Mouse (Mus musculus) stomach, embryonic 16.5 days (tissue): ENCODE measurements around the gene Cplx3. TPM values are rescaled to one million over a fixed set of nuclear protein-coding genes. Genes with fewer than 3 reads are reported as not detected.

Experiments used
- ATAC-seq: fragments of 200-750 bp; cut with Nextera tagmentation; 2 replicates; pipeline ENCODE4 v1.8.0; 2017; ENCODE audit warnings: moderate number of reproducible peaks, moderate TSS enrichment; ENCODE audit not compliant: insufficient read depth, low FRiP score
- H3K27ac ChIP-seq: fragments of 300-500 bp; sonication (generic); 2 replicates; pipeline ENCODE4 v1.5.1; 2014; ENCODE audit warnings: low read length
- H3K27me3 ChIP-seq: fragments of 300-500 bp; sonication (generic); 2 replicates; pipeline ENCODE4 v1.6.1; 2014; ENCODE audit warnings: low read length, control low read depth, mixed read lengths; ENCODE audit not compliant: control insufficient read depth, insufficient read depth
- H3K36me3 ChIP-seq: fragments of 300-500 bp; sonication (generic); 2 replicates; pipeline ENCODE4 v1.6.1; 2014; ENCODE audit warnings: low read length; ENCODE audit not compliant: control insufficient read depth, insufficient read depth
- H3K4me1 ChIP-seq: fragments of 300-500 bp; sonication (generic); 2 replicates; pipeline ENCODE4 v1.6.1; 2014; ENCODE audit warnings: low read length, control low read depth, mixed read lengths; ENCODE audit not compliant: control insufficient read depth, insufficient read depth
- H3K4me2 ChIP-seq: fragments of 300-500 bp; sonication (generic); 2 replicates; pipeline ENCODE4 v1.6.1; 2014; ENCODE audit warnings: low read depth, low read length, mixed read lengths
- H3K4me3 ChIP-seq: fragments of 300-500 bp; sonication (generic); replicated peaks from 2 replicates; pipeline ENCODE4 v1.5.1; 2014; ENCODE audit warnings: mild to moderate bottlenecking, low read length
- H3K9ac ChIP-seq: fragments of 300-500 bp; sonication (generic); 2 replicates; pipeline ENCODE4 v1.6.1; 2014; ENCODE audit warnings: low read length
- H3K9me3 ChIP-seq: fragments of 300-500 bp; sonication (generic); replicated peaks from 2 replicates; pipeline ENCODE4 v1.6.1; 2016; ENCODE audit warnings: low read length, control low read depth; ENCODE audit not compliant: control insufficient read depth
- WGBS: fragments of 180-500 bp; shearing (Covaris S2); extraction: QIAGEN DNeasy Blood & Tissue Kit; methylation state at CpG from one replicate; pipeline ENCODE4 v1.1.7; 2014; 5-methylcytosine and 5-hydroxymethylcytosine counted together
- polyA plus RNA-seq: library from polyadenylated mRNA; unstranded; fragments of >200 nt; fragmentation: Nextera tagmentation; extraction: Ambion mirVana; gene quantifications from 2 replicates; pipeline ENCODE4 v1.2.1, GENCODE M21; 2015

The Cplx3 gene
- polyA plus RNA-seq, result not detected in 2 replicates

- ATAC-seq, result peak; percentile 69; the same call in 1 of the 2 replicates
- Histone ChIP-seq H3K4me1 (0 out of 2 replicates have a peak, but pooled peaks cover under 1% of the 10 kb centered on the region), H3K4me2 (no peak within 1 kb of the TSS), H3K27me3 (0 out of 2 replicates have a peak, but pooled peaks cover 5% of the 10 kb centered on the region), H3K36me3 (no peaks in the 10 kb centered on the region), H3K9me3 (no peaks in the 10 kb centered on the region), H3K27ac (no peak within 1 kb of the TSS), H3K4me3 (no peak within 1 kb of the TSS), H3K9ac (no peak within 1 kb of the TSS)
- 7% methylated on average over 24 of the region's 24 CpGs for WGBS
Observed at GRCm38 (mm10) chr9:57606139-57606851, at the start of gene Cplx3. TSS of gene Cplx3 (minus strand) at chr9:57606281.

DNA sequence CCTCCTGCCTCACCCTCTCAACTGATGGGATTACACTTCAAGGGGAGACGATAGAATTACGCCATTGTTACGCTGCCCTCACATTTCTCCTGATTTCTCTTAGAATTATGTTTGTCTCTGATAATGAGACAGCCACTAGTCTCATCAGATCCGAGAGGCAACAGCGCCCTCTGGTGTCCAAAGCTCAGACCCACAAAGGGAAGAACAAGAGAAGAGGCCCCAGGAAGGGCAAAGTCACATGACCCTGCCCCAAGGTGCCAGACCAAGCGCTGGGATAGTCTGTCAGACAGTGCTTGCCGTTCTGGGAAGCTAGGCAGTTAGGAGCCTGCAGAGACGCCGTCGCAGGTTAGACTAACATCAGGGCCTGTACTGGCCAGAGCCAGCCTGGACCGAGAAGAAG, 49.7 kb upstream of the Cplx3 start:
- peak; percentile 75 for ATAC-seq
- Histone ChIP-seq H3K4me2 (peak overlapping the region; percentile 48), H3K36me3 (no peaks in the 10 kb centered on the region), H3K4me1 (peaks cover 13% of the 10 kb centered on the region), H3K27me3 (no peaks in the 10 kb centered on the region), H3K9ac (peak overlapping the region; percentile 56), H3K27ac (no peak overlapping the region), H3K4me3 (peak overlapping the region; percentile 19; the same call in 1 of the 2 replicates), H3K9me3 (no peaks in the 10 kb centered on the region)
- 3% methylated on average over 11 of the region's 11 CpGs for WGBS

DNA sequence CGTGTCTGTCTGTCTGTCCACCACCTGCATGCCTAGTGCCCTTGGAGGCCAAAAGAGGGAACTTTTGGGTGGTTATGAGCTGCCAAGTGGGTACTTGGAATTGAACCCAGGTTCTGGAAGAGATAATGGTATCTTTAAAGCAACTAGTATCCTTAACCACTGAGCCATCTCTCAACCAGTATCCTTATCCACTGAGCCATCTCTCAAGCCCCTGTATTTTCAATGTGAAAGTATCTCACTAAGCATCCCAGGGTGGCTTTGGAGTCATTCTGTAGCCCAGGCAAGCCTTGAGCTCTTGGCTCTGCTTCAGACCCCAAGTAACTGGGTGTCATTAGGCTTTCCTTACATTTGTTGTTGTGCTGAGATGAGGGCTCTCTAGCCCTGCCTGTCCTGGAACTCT, 48.9 kb upstream of the Cplx3 start:
- no peak overlapping the region for H3K4me2 ChIP-seq
- no peak overlapping the region for H3K27ac ChIP-seq
- H3K9me3 ChIP-seq, result no peaks in the 10 kb centered on the region
- no peak overlapping the region for H3K4me3 ChIP-seq
- peaks cover 15% of the 10 kb centered on the region for H3K4me1 ChIP-seq
- WGBS, result 82% methylated on average over 1 of the region's 1 CpGs
- no peaks in the 10 kb centered on the region for H3K27me3 ChIP-seq
- H3K9ac ChIP-seq, result no peak overlapping the region
- H3K36me3 ChIP-seq, result no peaks in the 10 kb centered on the region
- ATAC-seq, result no peak

DNA sequence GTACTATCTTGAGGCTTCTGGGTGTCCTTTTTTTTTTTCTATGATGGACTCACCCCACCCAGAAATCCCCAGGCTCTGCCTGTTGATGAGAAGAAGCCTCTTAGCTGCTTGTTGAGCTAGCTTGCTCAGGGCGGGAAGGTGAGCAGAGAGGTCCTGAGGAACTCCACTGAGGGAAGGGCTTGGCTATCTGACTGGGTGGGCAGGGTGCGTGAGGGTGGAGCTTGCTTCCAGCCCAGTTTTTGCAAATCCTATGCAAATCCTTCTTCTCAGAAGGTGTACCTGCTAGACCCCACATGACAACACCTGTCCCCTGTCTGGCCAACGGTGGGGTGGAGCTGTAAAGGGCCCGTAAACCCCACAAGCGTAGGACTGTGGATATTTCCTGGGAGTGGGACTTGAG, 47.2 kb upstream of the Cplx3 start, which contains the start of gene Csk:
TSS of gene Csk (minus strand) at position 349 of the 400 bp plus-strand sequence.
- Histone ChIP-seq H3K9me3 (no peaks in the 10 kb centered on the region), H3K27me3 (no peaks in the 10 kb centered on the region), H3K4me3 (no peak within 1 kb of the TSS), H3K4me2 (no peak within 1 kb of the TSS), H3K9ac (no peak within 1 kb of the TSS), H3K36me3 (no peaks in the 10 kb centered on the region), H3K4me1 (peaks cover 15% of the 10 kb centered on the region), H3K27ac (no peak within 1 kb of the TSS)
- WGBS, result 55% methylated on average over 5 of the region's 5 CpGs
- ATAC-seq, result no peak

- Histone ChIP-seq H3K9me3 (no peaks in the 10 kb centered on the region), H3K36me3 (no peaks in the 10 kb centered on the region), H3K4me1 (peaks cover 15% of the 10 kb centered on the region), H3K9ac (no peak overlapping the region), H3K4me2 (no peak overlapping the region), H3K27me3 (no peaks in the 10 kb centered on the region), H3K4me3 (no peak overlapping the region), H3K27ac (no peak overlapping the region)
- 40% methylated on average over 3 of the region's 3 CpGs for WGBS
- ATAC-seq, result no peak
Observed at GRCm38 (mm10) chr9:57652855-57653254, 46.8 kb upstream of the Cplx3 start.

GRCm38 (mm10) chr9:57652351-57652750, 46.3 kb upstream of the Cplx3 start:
- 73% methylated on average over 9 of the region's 9 CpGs for WGBS
- no peak for ATAC-seq
- no peak overlapping the region for H3K9ac ChIP-seq

GRCm38 (mm10) chr9:57650786-57651311, 44.8 kb upstream of the Cplx3 start:
- peaks cover 21% of the 10 kb centered on the region for H3K4me1 ChIP-seq
- peak overlapping the region; percentile 11 for H3K9ac ChIP-seq
- ATAC-seq, result no peak
- 20% methylated on average over 6 of the region's 6 CpGs for WGBS
- H3K4me3 ChIP-seq, result no peak overlapping the region
- H3K4me2 ChIP-seq, result no peak overlapping the region
- H3K27ac ChIP-seq, result peak overlapping the region; percentile 6; the same call in 1 of the 2 replicates
- no peaks in the 10 kb centered on the region for H3K9me3 ChIP-seq
- H3K27me3 ChIP-seq, result no peaks in the 10 kb centered on the region
- no peaks in the 10 kb centered on the region for H3K36me3 ChIP-seq

More at GRCm38 (mm10) chr9:57652351-57652750, 46.3 kb upstream of the Cplx3 start:
- Histone ChIP-seq H3K4me3 (no peak overlapping the region), H3K27ac (no peak overlapping the region), H3K36me3 (no peaks in the 10 kb centered on the region), H3K9me3 (no peaks in the 10 kb centered on the region), H3K4me2 (no peak overlapping the region), H3K27me3 (no peaks in the 10 kb centered on the region), H3K4me1 (peaks cover 15% of the 10 kb centered on the region)

GRCm38 (mm10) chr9:57650130-57650785, 44.2 kb upstream of the Cplx3 start:
- Histone ChIP-seq H3K9me3 (no peaks in the 10 kb centered on the region), H3K4me3 (no peak overlapping the region), H3K4me2 (no peak overlapping the region), H3K9ac (peak overlapping the region; percentile 11; the same call in 1 of the 2 replicates), H3K27me3 (no peaks in the 10 kb centered on the region), H3K36me3 (no peaks in the 10 kb centered on the region), H3K4me1 (peaks cover 21% of the 10 kb centered on the region), H3K27ac (peak overlapping the region; percentile 48; the same call in 1 of the 2 replicates)
- no peak for ATAC-seq
- WGBS, result 85% methylated on average over 6 of the region's 6 CpGs
